Mouse (Mus musculus) testis, adult 2 months (tissue): Measurements from ENCODE around the gene Cisd3.

ENCODE experiments used
- CTCF ChIP-seq: fragments of 200-500 bp; IDR thresholded peaks from 2 replicates; pipeline ENCODE4 v1.5.1; 2012; ENCODE audit warnings: low read depth, mild to moderate bottlenecking, inconsistent platforms, low read length, moderate library complexity; ENCODE audit not compliant: control insufficient read depth, insufficient read depth, insufficient replicate concordance
- POLR2A ChIP-seq: fragments of 200-500 bp; IDR thresholded peaks from 2 replicates; pipeline ENCODE4 v1.6.1; 2012; ENCODE audit warnings: low read depth, mild to moderate bottlenecking, inconsistent platforms, low read length, moderate library complexity; ENCODE audit not compliant: control insufficient read depth

GRCm38 (mm10) chr11:97689861-97690260 lies 4.2 kb downstream of the Cisd3 start:
- TF ChIP-seq POLR2A: no peak
- peak; percentile 94 for TF ChIP-seq CTCF
